Mouse (Mus musculus) adipocyte (in vitro differentiated cells): ENCODE results near the gene Timm29.

ENCODE experiments used
- DNase-seq: peaks from one replicate; pipeline ENCODE4 v3.0.0-alpha.2; 2016; ENCODE audit warnings: low spot score

The Timm29 gene

DNA sequence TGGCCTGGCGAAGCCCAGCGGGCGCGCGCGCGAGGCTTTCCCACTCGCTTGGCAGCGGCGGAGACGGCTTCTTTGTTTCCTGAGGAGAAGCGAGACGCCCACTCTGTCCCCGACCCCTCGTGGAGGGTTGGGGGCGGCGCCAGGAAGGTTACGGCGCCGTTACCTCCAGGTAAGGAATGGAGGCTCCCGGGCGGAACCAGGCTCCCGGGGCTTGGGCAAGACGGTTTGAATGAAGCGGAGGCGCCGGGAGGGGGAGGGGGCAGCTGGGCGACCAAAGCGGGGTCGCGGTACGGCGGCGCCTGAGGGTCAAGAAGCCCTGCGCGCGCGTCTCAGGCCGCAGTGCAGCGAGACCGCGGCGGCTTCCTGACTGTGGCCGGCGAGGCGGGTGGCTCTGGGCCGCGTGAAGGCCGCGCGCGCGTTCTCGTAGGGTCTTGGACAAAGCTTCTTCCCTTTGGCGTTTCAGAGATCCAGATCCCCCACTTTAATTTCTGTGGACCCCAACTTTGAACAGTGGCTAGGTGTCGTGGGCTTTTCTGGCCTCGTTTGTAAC lies 23.8 kb downstream of the Timm29 start:
- DNase-seq, result no peak

DNA sequence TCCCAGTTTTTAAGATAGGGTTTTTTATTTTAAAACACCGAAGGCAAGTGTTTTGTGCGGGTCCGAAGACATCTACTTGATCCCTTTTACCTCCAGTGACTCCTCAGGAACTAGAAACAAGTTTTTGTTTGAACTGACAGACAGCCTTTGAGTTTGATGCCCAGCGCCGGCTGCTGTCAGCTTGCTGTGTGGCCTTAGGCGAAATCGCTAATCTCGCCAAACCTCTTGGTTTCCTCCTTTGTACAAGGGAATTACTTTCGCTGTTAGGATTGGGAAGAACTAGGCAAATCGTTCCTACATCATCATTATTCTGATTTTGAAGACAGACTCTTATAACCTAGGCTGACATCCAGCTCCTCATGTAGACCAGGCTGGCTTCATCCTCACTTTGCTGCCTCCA lies 24.5 kb downstream of the Timm29 start:
- DNase-seq, result peak; percentile 45

DNA sequence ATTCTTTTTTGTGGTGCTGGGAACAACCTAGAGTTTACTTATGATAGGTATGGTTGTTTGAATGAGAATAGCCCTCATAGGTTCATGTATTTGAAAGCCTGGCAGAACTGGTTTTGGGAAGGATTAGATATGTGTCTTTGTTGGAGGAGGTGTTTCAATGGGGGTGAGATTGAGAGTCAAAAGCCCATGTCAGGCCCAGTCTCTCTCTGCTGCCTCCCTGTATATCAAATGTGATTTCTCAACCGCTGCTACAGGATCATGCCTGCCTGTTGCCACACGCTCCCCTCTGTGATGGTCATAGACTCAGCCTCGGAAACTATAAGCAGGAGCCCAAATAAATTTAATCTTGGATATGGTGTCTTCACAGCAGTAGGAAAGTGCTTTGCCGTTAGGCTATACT lies 27.7 kb downstream of the Timm29 start:
- peak; percentile 11 for DNase-seq

DNA sequence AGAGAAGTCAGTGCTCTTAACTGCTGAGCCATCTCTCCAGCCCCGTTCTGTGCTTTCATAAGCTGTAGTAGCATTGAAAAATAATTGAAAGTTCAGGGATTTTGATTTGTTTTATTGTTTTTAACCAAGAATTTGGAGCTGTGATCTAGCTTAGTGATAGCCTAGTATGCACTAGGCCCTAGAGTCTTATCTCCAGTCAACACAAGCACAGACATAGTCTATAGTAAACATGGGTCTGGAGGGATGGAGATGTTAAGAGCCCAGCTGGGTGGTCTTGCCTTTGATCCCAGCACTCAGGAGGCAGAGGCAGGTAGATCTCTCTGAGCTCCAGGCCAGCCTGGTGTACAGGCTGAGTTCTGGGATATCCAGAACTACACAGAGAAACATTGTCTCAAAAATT lies 30.2 kb downstream of the Timm29 start:
- DNase-seq, result no peak

DNA sequence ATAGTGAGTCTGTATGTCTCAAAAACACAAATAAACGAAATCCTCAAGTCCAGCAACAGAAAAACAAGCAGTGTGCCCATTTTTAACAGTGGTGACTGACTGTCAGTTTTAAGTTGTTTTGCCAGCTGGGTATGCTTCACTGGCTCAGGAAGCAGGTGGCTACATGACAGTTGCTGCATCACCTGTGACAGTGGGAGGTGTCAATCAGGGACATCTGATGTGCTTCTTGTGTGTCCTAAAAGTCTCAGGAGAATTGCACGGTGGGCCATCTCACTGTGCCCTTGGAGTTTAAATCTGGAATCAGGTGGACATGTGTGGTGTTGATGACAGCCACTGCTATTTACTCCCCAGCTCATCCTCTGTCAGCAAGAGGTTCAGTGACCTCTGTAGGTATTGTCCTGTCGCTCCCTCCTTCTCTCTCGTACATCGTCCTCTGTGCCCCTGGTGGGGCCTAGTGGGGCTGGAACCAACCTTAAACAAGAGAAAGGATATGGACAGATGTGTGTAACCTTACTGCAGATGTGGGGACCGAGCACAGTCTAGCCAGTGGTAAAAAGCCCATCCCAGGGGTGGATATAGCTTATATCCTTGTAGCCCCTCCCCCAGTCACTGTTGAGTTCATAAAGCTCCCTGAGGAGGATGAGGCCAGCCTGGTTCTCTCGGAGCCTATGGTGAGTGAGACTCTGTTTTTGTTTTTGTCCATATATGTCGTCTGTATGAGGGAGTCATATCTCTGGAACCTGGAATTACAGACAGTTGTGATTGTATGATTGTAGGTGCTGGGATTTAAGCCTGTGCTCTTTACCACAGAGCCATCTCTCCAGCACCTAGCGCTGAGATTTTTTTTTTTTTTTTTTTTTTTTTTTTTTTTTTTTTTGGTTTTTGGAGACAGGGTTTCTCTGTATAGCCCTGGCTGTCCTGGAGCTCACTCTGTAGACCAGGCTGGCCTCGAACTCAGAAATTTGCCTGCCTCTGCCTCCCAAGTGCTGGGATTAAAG lies 33.1 kb downstream of the Timm29 start:
- DNase-seq, result no peak

DNA sequence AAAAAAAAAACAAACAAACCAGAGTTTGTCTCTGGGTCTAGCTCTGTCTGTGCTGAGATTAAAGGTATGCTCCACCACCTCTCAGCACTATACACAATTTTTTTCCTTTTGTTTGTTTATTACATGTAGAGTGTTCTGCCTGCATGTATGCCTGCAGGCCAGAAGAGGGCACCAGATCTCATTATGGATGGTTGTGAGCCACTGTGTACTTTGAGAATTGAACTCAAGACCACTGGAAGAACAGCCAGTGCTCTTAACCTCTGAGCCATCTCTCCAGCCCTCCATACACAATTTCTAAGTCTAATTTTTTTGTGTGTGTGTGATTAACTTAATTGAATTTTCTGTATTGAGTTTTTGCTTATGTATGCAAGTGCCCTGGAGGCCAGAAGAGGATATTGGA lies 34.0 kb downstream of the Timm29 start:
- DNase-seq, result no peak

DNA sequence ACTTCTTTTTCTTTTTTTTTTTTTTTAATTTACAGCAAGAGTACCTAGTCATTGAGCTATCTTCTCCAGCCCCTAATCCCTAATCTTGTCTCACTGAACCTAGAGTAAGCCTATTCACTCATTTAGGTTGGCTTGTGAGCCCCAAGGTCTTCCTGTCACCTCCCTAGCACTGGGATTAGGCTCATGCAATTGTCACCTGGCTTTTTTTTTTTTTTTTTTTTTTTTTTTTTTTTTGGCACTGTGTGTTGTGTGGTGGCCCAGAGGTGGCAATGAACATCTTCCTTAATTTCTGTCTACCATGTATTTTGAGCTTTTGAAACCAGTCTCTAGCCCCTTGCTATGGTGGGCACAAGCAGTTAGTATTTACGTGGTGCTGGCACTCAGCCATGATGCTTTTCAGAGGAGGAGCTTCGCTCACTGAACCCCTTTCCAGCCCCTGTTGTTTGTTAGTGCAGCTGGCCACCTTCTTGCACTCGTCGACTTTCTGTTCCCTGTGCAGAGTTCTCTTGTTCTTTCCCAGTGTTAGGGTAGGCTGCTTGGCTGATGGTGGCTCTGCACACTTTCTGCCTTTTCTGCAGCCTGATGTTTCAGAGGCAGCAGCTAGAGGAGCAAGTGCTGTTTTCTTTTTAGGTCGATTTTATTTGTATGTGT lies 34.7 kb downstream of the Timm29 start:
- DNase-seq, result no peak

DNA sequence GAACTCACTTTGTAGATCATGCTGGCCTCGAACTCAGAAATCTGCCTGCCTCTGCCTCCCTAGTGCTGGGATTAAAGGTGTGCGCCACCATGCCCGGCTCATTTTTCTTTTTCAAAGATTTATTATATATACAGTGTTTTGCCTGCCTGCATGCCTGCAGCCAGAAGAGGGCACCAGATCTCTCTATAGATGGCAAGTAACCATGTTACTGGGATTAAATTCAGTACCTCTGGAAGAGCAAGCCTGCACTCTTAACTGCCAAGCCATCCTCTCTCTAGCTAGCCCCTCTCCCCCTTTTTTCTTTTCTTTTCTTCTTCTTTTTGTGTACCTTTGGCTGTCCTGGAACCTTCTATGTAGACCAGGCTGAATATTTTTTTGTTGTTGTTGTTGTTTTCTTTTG lies 38.2 kb downstream of the Timm29 start:
- DNase-seq, result peak; percentile 45

DNA sequence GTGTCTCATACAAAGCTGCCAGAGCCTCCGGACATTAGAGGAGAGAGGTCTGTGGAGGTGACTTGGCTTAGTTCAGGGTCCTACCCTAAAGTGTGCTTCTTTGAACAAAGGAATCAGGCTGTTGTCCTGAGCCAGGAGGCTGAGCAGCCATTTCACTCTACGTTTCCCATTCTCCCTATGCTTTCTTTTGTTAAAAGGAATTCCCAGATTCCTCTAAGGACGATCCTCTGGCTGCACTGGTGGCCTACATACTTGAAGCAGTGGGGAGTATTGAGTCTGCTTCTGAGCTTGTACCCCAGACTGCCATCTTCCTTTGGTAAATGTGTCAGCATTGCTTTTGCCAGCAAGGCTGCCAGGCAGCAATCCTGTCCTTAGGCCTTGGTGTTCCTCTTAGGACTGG lies 40.6 kb downstream of the Timm29 start:
- DNase-seq, result no peak

DNA sequence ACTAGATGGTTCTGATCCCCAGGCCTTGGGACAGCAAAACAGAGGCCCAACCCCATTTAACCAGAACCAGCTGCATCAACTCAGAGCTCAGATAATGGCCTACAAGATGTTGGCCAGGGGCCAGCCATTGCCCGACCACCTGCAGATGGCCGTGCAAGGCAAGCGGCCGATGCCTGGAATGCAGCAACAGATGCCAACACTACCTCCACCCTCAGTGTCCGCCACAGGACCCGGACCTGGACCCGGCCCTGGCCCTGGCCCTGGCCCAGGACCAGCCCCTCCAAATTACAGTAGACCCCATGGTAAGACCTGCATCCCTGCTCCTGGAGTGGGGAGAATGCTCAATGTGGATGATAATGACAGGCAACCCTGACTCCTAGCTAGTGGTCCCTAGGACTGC lies 43.1 kb downstream of the Timm29 start:
- no peak for DNase-seq

DNA sequence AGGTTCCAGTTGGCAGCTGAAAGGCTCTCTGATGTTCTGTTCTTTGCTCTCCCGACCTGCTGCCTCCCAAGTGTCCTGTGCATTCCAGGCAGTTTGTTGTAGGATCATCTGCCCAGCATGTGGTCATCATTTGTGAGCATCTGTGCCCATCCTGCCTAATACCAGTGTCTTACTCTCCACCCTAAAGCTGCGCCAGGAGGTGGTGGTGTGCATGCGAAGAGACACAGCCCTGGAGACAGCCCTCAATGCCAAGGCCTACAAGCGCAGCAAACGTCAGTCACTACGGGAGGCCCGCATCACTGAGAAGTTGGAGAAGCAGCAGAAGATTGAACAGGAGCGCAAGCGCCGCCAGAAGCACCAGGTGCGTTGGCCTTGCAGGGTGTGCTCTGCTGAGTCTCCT lies 46.5 kb downstream of the Timm29 start:
- no peak for DNase-seq
